Mouse (Mus musculus): Measurements from ENCODE around the gene Cep126.

Gene Cep126

DNA sequence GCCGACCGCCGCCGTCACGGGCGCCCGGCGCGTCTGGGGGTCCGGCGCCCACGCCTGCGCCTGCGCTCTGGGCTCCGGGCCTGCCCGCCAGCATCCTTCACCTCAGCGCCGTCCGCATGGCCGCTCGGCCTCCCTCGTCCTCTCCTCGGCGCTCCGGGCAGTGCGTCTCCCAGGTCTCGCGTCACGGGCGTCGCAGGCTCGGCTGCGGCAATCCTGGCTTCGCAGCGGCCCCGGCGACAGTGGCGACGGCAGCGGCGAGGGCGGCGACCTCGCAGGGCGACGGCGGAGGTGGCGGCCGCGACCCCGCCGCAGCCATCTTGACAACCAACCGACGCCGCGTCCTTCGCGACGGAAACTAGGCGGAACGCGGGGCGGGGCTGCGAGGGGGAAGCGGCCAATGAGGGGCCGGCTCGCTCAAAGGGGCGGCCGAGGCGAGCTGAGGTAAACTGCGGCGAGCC, at the start of gene Cep126:
Cep126 (minus strand) TSS at position 178 of the 458 bp plus-strand sequence.
- DNase-seq = peak; percentile 77

DNA sequence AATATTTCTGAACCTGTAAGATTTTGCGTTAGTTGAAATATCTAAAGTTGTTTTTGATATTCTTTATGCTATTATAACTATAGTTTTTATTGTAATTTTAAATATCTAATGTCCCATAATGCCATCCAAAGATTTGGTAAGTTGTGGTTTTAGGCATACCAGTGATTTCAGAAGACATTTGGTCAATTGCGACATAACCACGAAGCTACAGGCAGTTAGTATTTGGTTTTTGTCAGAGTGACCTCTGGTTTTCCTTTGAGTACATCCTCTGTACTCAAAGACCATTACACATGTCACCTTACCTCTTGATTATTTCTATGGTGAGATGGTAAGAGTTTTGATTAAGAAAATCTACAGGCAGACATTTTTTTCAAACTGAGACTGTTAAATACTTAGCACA, 45.5 kb upstream of the Cep126 start:
- no peak for DNase-seq

DNA sequence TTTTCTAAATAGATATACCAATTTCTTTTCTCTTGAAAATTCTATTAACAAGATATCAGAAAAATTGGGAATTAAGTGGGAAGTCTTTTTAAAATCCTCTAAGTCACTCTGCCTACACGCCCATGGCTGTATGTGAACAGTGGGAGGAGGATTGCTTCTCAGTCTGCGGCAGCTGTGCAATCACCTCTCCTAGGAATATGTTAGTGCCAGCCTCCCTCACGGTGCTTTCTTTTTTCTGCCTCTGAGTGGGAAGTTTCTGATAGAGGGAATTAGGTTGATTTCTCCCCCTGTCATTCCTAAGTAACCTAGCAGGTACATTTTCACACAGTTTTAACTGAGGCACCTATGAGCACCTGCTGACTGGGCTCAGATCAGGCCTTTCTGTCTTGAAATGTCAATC, 43.0 kb upstream of the Cep126 start:
- DNase-seq = no peak

DNA sequence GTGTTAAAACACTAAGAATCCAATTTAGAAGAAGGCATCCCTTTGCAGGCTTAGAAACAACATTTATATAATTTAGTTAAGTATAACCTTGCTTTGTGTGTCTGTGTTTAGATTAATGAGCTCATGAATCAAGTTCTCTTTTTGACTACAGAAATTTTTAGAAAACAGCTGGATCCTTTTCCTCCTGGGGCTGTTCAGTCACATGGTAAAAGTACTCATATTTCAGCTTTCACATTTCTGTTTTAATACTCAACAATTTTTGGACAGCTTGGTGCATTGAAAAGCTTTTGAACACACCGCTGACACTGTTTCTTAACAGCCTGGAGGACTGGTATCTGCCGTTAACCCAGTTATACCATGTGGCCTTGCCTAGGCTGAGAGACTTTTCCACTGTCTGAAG, 22.9 kb upstream of the Cep126 start:
- DNase-seq = no peak

DNA sequence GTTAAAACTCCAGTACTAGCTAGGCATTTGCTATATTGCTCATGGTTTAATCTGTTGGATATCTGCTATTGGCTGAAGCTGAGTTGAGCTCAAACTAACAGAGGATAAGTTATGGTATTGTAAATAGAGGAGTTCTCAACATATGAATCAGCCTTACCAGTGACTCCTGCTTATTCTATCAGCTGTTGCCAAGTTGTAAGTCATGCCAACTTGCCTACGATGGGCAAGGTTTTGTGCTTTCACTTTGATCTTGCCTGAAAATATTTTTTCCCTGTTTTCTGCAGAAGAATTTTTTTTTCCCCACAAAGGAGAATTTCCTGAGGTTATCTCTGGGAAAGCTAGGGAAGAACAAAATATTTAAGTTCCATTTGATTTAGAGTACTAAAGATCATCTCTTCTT, 5.4 kb upstream of the Cep126 start:
- no peak for DNase-seq

DNA sequence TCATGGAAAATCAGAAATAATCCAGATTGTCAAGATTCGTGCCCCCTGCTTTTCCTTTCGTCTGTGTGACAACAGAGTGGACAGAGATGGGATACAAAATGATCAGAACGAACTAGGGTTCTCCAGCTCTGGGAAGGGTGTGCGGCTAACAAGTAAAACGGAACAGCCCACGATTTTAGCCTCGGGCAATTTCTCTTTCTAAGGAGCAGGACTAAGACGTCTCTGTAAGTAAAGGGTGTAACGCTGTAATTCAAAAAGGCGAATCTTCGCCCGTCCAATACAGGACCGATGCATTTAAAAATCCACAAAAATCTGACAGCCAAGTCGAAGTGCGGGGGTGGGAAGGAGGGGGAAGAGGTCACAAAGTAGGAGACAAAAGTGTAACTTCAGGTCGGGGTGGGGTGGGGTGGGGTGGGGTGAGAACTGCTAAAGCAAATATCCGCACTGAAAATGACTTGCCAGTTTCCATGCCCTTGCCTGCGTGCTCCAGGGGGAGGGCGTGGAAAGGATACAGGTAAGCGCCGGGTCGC, 443 bp downstream of the Cep126 start:
- no peak for DNase-seq

DNA sequence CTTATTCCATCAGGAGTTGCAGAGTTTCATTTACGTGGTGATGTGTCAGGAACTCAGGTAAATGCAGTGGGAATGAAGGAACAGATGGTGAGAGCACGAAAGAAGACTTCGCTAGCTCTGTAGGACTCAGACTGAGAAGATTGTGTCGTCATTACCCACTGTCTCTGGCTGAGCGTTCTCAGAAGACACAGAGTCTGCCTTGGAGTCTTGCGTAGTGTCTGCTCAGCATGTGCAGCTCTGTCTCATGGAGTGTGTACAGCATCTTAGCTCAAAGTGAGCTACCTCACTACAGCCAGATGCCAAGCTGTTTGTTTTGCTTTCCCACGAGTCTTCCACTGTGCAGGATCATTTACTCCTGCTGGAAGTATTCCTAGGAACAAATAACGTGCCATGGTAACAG, 10.6 kb downstream of the Cep126 start:
- DNase-seq = no peak

DNA sequence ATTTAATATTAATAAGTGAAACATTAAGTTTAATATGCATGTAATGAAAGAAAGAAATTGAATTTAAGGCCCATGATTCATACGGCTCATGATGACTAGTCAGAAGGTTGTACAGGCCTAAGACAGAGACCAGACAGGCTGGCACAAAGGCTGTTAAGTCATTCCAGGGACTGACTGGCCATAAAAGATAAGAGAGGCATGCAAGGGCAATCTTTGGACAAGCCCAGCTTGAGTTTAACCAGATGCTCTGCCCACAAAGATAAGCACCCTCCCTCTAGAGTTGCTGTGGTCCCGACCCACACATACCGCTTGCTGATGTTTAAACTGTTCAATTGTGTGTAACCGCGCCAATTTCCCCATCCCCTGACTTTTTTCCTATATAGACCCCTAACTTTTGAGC, 19.6 kb downstream of the Cep126 start:
- DNase-seq = no peak

DNA sequence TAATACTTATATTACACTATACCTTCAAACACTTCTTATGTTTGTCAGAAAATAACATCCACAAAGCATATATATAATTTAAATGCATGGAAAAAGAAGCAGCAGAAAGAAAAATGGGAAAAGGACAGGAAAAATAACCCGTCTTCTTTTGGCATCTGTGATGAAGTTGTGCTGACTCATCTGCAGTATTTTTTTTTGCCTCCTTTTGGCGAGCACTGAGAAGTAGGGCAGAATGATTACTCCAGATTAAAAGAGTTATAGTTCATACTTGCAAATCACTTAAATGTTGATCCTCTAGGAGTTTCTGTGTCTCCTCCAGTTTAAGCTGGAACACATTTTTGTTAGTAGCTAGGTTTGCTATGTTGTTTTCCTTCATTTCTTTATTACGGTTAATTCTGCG, 31.0 kb downstream of the Cep126 start:
- no peak for DNase-seq

DNA sequence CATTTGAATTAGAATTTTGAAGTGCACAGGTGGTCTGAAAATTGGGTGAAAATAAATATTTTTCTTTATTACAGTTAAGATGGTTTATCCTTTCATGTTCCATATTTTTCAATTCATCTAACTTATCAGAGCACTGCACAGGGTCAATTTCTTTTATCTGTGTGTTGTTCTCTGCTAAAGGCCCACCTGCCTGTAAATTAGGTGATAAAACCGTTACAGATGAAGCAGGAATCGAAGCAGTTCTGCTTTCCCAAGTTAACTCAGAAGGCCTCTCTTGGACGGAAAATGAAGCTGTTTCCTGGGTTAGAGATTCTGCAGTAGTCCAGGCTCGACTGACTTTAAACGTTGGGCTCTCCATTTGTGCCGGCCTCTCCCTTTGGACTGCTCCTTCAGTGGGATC, 33.1 kb downstream of the Cep126 start:
- DNase-seq = no peak

DNA sequence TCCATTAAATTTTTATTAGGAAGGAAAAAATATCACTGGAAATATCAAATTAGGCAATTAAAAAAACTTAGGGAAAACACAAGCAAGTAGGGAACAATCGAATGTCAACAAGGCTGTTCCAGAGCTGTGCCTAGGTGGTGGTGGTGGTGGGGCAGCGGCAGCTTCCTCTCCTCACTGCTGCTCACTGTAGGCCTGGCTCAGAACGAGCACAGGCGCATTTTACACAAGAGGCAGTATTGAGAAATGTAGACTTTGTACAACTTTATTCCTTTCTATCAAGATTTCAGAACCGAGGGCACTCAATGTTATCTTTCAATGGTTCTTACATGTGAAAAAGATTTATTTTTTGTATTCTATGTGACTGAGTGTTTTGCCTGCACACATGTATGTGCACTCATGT, 55.2 kb downstream of the Cep126 start:
- DNase-seq = no peak

DNA sequence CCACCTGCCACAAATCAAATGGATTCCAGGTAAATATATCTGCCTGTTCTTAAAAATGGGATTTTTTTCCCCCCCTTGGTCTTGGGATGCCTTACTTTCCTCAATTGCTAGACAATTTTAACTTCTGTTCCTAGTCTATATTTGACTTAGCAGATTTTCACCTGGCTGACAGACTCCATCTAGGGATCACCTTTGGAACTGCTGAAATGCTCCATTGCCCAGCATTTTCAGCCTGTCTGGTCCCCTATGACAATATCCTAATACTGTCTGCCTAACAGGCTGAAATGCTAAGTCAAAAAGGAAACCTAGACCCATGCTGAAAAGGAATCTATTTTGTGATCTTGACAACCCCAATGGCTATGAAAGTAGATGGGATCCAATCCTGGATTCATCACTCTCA, 59.7 kb downstream of the Cep126 start:
- no peak for DNase-seq

DNA sequence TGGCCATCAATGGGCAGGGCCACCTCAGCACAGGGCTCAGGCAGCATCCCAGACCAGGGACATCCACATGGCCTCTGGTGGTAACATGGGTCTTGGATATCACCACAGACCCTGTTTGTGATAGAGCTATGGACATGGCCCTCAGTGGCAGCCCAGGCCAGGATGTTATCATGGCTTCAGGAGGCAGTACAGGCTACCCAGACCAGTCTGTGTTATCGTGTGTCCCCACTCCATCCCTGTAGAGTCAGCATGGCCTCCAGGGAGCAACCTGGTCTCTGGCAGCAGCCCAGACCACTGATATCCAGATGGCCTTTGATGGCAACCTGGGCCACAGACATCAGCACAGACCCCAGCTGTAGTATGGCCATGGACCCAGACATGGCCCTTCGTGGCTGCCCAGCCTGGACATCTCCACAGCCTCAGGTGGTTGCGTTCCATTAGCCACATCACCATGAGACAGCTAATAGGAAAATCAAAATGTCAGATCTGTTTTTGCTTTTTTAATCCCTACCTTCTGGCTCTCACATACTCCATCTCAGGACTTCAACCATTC, 60.8 kb downstream of the Cep126 start:
- no peak for DNase-seq

DNA sequence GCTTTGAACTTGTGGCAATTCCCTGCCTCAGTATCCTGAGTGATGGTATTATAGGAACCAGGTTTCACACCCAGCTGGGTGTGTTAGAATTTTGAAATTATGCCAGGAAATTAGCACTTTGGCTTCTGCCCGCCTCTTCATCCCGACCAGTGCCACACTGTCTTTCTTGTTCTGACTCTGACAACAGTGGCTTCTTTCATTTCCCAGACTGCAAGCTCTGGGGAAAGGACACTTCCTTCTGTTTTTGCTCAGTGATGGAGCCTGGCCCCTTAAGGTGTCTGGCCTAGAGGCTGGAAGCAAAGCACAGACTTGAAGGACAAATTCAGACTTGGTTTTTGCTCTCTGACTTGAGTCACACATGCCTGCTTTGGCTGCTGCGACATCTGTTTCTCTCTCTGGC, 74.5 kb downstream of the Cep126 start:
- no peak for DNase-seq

DNA sequence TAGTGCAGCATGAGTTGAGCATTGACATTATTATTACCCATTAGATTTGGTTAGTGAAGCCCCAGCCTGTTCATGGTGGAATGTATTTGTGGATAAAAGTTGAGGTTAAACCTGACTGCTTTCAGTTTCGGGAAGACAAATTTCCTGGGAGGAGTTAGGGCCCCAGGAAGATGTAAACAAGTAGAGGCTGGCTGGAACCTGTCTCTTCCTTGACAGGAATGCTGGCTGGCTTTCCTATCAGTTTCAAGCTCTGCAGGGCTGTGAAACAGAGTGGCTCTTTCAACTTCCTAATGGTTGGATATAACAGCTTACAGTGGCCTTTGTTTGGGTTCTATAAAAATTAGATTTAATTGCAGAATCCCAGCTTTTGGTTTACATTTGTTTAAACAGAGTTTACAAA, 79.3 kb downstream of the Cep126 start:
- DNase-seq = no peak

DNA sequence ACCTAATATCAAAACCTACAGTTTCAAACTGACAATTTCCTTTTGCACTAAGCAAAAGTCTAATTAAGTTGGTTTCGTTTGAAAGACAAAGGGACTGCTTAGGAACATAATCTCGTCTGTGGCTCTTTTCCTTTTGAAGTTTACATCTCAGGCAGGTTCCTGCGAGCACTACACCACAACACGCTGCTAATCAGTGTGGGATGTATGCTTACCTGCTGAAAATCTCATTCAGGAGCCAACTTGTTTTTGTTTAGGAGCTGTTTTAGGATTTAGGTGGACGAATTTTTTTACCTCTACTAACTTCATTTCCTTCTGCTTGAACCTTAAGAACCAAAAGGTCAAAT, 91.1 kb downstream of the Cep126 start:
- DNase-seq = no peak

DNA sequence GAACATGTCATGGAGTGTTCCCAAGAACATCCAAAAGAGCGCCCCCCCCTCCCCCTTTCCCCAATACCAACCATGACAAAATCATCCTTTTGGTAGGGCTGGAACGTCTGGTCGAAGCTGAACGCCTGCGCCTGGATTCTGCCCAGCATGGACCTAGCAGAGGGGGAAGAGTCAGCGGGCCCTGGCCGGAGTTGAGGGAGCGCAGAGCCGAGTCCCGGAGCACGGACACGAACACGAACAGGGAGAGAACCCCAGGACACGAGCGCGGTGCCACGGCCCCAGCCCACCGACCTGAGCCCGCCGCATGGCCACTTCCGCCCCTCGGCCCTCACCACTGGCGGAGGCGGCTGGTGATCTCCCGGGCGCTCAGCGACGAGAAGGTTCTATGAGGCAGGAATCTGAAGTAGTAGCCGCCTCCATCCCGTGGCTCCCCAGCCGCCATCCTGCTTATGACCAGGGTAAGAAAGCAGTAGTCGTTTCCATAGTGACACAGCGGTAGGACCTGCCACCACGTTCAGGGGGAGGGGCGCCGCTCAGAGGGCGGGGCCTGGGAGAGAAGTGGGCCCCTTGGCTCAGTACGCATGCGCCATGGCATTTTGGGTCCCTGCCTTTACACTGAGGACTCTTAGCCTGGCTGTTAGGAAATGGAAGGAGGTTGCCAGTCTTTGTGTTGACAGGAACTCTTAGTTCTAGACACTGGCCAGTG, 91.6 kb downstream of the Cep126 start, which contains the start of gene Cfap300:
Cfap300 (minus strand) TSS at position 486 of the 706 bp plus-strand sequence.
- DNase-seq = peak; percentile 96

DNA sequence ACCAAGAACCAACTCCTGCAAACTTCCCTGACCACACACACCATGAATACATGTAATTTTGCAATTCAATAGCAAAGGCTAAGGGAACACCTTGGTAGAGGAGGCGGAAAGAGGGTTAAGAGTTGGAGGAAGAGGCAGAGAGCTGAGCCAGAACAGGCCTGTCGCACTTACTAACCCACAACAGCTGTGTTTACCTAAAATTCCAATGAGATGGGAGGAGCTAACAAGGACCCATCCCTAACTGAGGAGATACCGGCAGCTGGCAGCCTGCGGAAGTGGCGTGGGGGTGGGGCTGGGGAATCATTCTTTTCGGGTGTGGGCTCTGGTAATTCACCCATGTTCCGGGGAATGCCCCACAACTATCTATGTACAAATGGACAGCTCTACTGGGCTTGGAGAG, 98.5 kb downstream of the Cep126 start:
- DNase-seq = no peak

DNA sequence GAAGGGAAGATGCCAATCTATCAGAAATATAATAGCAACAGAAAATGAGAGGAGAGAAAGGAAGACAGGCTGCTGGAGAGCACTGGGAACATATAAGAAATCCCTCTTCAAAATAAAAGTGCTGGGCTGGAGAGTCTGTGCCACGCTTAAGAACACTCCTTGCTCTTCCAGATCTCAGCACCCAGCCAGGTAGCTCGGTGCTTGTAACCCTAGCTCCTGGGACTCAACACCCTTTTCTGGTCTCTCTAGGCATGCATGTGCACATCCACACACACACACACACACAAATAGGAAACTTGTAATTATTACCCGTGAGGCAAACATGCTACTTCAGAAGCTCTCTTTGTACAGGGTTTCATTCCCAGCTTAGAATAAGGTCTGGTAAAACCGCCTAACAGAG, 99.0 kb downstream of the Cep126 start:
- no peak for DNase-seq

DNA sequence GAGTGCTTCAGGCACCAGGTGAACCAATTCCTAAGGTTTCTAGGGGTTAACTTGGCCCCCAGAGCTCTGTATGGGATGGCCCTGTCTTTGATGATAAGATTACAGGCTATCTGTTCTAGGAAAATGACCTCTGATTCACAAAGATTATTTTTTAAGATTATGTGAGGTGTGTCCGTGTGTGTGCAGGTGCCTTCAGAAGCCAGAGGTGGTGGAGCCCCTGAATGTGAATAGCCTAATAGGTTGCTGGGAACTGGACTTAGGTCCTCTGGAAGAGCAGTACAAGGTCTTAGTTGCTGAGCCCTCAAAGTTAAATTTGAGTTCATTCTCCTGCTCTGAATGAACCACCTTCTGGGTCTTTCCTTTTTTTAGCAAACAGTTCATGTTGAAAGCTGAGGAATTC, 100.0 kb downstream of the Cep126 start:
- no peak for DNase-seq

DNA sequence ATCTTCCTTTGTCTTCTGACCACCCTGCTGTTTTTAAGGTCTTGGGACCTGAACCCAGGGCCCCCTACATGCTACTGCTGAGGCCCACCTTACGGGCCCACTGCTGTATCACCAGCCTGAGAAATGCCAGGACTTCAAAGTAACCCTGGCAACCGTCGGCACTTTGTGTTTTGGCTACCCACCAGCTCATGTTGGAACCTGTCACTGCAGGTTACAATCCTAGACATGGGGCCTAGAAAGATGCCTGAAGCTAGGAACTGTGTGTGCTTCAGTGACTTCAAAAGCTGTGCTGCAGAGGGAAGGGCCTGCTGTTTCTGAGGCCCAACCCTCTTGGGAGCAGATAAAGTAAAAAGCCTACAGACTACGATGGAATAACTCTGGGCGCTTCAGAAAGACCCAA, 101.2 kb downstream of the Cep126 start:
- no peak for DNase-seq
